Mouse (Mus musculus) limb, embryonic 11.5 days (tissue): Measurements from ENCODE around the gene Tenm4. TPM values are rescaled to one million over a fixed set of nuclear protein-coding genes. Genes with fewer than 3 reads are reported as not detected.
A peak's percentile ranks its signal among the peaks of the same experiment; 100 is the strongest.
"Not testable (repeated sequence)": the region's sequence is repeated elsewhere in the genome, so short reads cannot be mapped to it uniquely, and the experiment has no call there.

ENCODE experiments used
- ATAC-seq: fragments of 200-750 bp; cut with Nextera tagmentation; 2 replicates; pipeline ENCODE4 v1.8.0; 2017; ENCODE audit warnings: low read depth; ENCODE audit not compliant: insufficient number of reproducible peaks, low FRiP score, low TSS enrichment
- DNase-seq: peaks from one replicate; pipeline ENCODE4 v3.0.0-alpha.2; 2015; ENCODE audit warnings: low spot score
- H3K27ac ChIP-seq: fragments of 300-500 bp; sonication (generic); replicated peaks from 2 replicates; pipeline ENCODE4 v1.5.1; 2014; ENCODE audit warnings: low read depth, mild to moderate bottlenecking, low read length
- H3K27me3 ChIP-seq: fragments of 300-500 bp; sonication (generic); 2 replicates; pipeline ENCODE4 v1.6.1; 2014; ENCODE audit warnings: mild to moderate bottlenecking, low read length, mixed read lengths; ENCODE audit not compliant: control insufficient read depth, insufficient read depth
- H3K36me3 ChIP-seq: fragments of 300-500 bp; sonication (generic); 2 replicates; pipeline ENCODE4 v1.6.1; 2014; ENCODE audit warnings: mild to moderate bottlenecking, low read length, moderate library complexity, mixed read lengths; ENCODE audit not compliant: control insufficient read depth, insufficient read depth
- H3K4me1 ChIP-seq: fragments of 300-500 bp; sonication (generic); 2 replicates; pipeline ENCODE4 v1.6.1; 2014; ENCODE audit warnings: low read length, mixed read lengths; ENCODE audit not compliant: control insufficient read depth, insufficient read depth
- H3K4me2 ChIP-seq: fragments of 300-500 bp; sonication (generic); 2 replicates; pipeline ENCODE4 v1.6.1; 2014; ENCODE audit warnings: low read depth, mild to moderate bottlenecking, moderate library complexity; ENCODE audit not compliant: severe bottlenecking
- H3K4me3 ChIP-seq: fragments of 300-500 bp; sonication (generic); 2 replicates; pipeline ENCODE4 v1.5.1; 2014; ENCODE audit warnings: low read depth, low read length
- H3K9ac ChIP-seq: fragments of 300-500 bp; sonication (generic); 2 replicates; pipeline ENCODE4 v1.6.1; 2014; ENCODE audit warnings: mild to moderate bottlenecking, low read length
- H3K9me3 ChIP-seq: fragments of 300-500 bp; sonication (generic); 2 replicates; pipeline ENCODE4 v1.6.1; 2016; ENCODE audit warnings: low read length; ENCODE audit not compliant: control insufficient read depth
- WGBS: fragments of 180-500 bp; shearing (Covaris S2); extraction: QIAGEN DNeasy Blood & Tissue Kit; methylation state at CpG from one replicate; pipeline ENCODE4 v1.1.7; 2014; 5-methylcytosine and 5-hydroxymethylcytosine counted together
- polyA plus RNA-seq: library from polyadenylated mRNA; unstranded; fragments of >200 nt; fragmentation: Nextera tagmentation; extraction: Ambion mirVana; gene quantifications from 2 replicates; pipeline ENCODE4 v1.2.1, GENCODE M21; 2014

The Tenm4 gene
- polyA plus RNA-seq, 1 experiment from 2014 or later: 43.1 TPM

GRCm38 (mm10) chr7:96910310-96910960 is 739.4 kb downstream of the Tenm4 start:
- Histone ChIP-seq H3K9me3 (no peaks in the 10 kb centered on the region), H3K4me2 (no peak overlapping the region; the same call in 1 of the 2 replicates), H3K4me1 (peaks cover 35% of the 10 kb centered on the region), H3K27ac (peak overlapping the region; percentile 66; the same call in 1 of the 2 replicates), H3K9ac (no peak overlapping the region), H3K27me3 (no peaks in the 10 kb centered on the region), H3K36me3 (peaks cover 2% of the 10 kb centered on the region; the same call in 1 of the 2 replicates), H3K4me3 (no peak overlapping the region)
- DNase-seq: peak; percentile 68
- ATAC-seq: peak; percentile 21
- 14% methylated on average over 12 of the region's 12 CpGs for WGBS

DNA sequence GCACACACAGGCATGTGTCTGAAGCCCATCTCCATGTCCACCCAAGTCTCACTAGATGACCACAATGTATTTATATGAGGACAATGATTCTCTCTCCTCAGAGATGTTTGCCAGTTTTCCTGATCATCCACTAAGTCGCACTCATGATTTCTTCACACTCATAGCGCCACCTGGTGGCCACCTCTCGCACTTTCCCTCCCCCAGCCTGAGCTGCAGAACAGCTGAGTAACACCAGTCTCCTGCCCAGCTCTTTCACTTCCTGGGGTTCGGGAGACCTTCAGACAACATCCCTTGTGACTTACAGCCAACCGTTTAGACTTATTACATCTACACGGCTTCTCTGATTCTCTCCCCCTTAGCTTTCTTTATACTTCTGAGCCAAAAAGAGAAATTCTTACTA is 743.0 kb downstream of the Tenm4 start:
- WGBS: 9% methylated on average over 6 of the region's 6 CpGs
- no peak overlapping the region for H3K4me2 ChIP-seq
- H3K27ac ChIP-seq: no peak overlapping the region
- H3K4me3 ChIP-seq: no peak overlapping the region
- H3K36me3 ChIP-seq: no peaks in the 10 kb centered on the region
- peak; percentile 96 for DNase-seq
- H3K4me1 ChIP-seq: peaks cover 32% of the 10 kb centered on the region
- H3K9ac ChIP-seq: no peak overlapping the region
- no peak for ATAC-seq
- H3K9me3 ChIP-seq: no peaks in the 10 kb centered on the region
- H3K27me3 ChIP-seq: no peaks in the 10 kb centered on the region

GRCm38 (mm10) chr7:96915452-96916105 is 744.5 kb downstream of the Tenm4 start:
- WGBS: 1% methylated on average over 2 of the region's 2 CpGs
- Histone ChIP-seq H3K36me3 (no peaks in the 10 kb centered on the region), H3K4me3 (no peak overlapping the region), H3K4me1 (peaks cover 17% of the 10 kb centered on the region), H3K27ac (no peak overlapping the region), H3K9ac (no peak overlapping the region), H3K27me3 (no peaks in the 10 kb centered on the region), H3K4me2 (no peak overlapping the region), H3K9me3 (no peaks in the 10 kb centered on the region)
- DNase-seq: peak; percentile 74
- peak; percentile 14; the same call in 1 of the 2 replicates for ATAC-seq

DNA sequence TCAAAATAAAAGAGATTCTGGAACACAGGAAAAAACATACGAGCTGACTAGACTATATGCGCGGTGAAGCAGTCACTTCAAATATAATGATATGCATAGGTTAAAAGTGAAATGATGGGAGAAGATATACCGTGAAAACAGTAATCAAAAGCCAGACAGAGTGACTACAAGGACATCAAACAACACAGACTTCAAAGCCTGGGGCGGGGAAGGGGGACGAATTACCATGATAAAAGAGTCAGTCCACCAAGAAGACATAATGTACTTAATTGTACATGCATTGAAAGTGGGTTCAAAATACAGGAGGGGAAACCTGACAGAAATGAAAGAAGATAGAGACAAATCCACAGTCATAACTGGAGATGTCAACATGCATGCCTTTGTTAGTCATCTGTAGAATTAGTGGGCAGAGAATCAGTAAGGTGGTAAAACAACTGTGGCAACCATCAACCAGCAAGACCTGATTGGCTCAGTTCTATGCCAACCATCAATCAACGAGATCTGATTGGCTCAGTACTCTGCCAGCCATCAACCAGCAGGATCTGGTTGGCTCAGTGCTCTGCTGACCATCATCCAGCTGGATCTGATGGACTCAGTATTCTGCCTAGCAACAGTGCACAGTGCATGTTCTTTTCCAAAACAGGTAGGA is 749.5 kb downstream of the Tenm4 start:
- ATAC-seq (no peak), DNase-seq (no peak)
- H3K36me3 ChIP-seq: no peaks in the 10 kb centered on the region
- WGBS: 70% methylated on average over 7 of the region's 7 CpGs
- H3K9me3 ChIP-seq: no peaks in the 10 kb centered on the region
- H3K9ac ChIP-seq: no peak overlapping the region
- H3K27me3 ChIP-seq: no peaks in the 10 kb centered on the region
- no peaks in the 10 kb centered on the region for H3K4me1 ChIP-seq
- H3K4me3 ChIP-seq: no peak overlapping the region
- no peak overlapping the region for H3K4me2 ChIP-seq
- no peak overlapping the region for H3K27ac ChIP-seq

DNA sequence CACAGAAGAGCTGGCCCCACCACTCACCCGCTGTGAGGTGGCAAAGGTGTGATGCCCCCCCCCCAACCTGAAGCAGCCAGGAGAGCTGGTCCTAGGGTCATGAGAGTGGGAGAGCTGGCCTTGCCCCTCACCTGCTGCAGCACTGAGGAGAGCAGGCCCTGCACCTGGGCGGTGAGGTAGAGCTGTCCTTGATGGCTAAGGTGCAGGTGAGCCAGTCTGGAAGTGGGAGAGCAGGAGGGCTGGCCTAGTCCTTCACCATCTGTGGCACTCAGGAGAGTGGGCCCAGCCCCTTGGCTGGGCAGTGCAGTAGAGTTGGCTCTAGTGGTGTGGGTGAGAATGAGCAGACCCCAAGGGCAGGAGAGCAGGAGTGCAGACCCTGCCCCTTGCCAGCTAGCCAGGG is 751.9 kb downstream of the Tenm4 start:
- no peak overlapping the region for H3K27ac ChIP-seq
- H3K9ac ChIP-seq: no peak overlapping the region
- no peak overlapping the region for H3K4me2 ChIP-seq
- H3K4me3 ChIP-seq: no peak overlapping the region
- H3K4me1 ChIP-seq: no peaks in the 10 kb centered on the region
- no peaks in the 10 kb centered on the region for H3K9me3 ChIP-seq
- H3K36me3 ChIP-seq: no peaks in the 10 kb centered on the region
- 88% methylated on average over 2 of the region's 2 CpGs for WGBS
- DNase-seq: no peak
- no peak for ATAC-seq
- no peaks in the 10 kb centered on the region for H3K27me3 ChIP-seq

- H3K27me3 ChIP-seq: no peaks in the 10 kb centered on the region
- no peaks in the 10 kb centered on the region for H3K9me3 ChIP-seq
- no peak overlapping the region for H3K9ac ChIP-seq
- no peak overlapping the region for H3K4me2 ChIP-seq
- H3K27ac ChIP-seq: no peak overlapping the region
- DNase-seq: no peak
- H3K36me3 ChIP-seq: no peaks in the 10 kb centered on the region
- no peaks in the 10 kb centered on the region for H3K4me1 ChIP-seq
- WGBS: 72% methylated on average over 5 of the region's 5 CpGs
- H3K4me3 ChIP-seq: no peak overlapping the region
- no peak for ATAC-seq
Observed at GRCm38 (mm10) chr7:96943715-96944377, 772.8 kb downstream of the Tenm4 start.

- H3K9ac ChIP-seq, H3K9me3 ChIP-seq, H3K27me3 ChIP-seq, H3K4me1 ChIP-seq, H3K36me3 ChIP-seq, H3K27ac ChIP-seq, DNase-seq, H3K4me3 ChIP-seq, H3K4me2 ChIP-seq, ATAC-seq: not testable (repeated sequence)
- 96% methylated on average over 8 of the region's 8 CpGs for WGBS
Observed at GRCm38 (mm10) chr7:96946501-96946900, 775.5 kb downstream of the Tenm4 start.
